Mouse (Mus musculus) spleen, adult 18-20 months (tissue): ENCODE measurements around the gene Prx.
"Not testable (repeated sequence)": the region's sequence is repeated elsewhere in the genome, so short reads cannot be mapped to it uniquely, and the experiment has no call there.

Experiments used
- DNase-seq, 2 experiments: peaks; one replicate each; pipeline ENCODE4 v3.0.0; 2022; ENCODE audit warnings: mixed read lengths in 2 of 2

Prx gene

DNA sequence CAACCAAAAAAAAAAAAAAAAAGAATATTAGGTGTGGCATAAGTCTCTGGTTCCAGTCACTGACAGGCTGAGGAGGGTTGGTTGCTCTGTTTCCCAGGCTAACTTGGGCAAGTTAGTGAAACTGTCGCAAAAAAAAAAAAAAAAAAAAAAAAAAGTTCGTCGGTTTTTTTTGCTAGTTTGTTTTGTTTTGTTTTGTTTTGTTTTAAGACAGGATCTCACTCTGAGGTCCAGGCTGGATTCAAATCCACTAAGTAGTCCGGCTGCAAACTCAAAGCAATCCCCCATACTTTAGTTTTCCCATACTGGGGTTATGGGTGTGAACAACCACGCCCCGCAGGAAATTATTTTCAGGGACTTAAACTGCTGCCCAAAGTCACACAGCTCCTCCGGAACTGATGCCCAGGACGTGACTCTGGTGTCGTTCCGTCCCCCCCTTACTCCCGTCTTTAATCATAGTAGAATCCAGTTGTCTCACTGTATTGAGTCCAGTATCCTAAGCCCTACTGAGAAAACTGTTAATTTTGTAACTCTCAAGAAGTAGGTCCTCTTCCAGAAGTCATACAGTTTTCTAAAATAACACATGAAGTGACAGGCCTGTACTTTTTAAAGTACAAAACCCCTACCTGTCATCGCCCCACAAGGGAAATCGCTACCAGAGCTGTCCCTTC is 12.9 kb upstream of the Prx start:
- DNase-seq = no peak

DNA sequence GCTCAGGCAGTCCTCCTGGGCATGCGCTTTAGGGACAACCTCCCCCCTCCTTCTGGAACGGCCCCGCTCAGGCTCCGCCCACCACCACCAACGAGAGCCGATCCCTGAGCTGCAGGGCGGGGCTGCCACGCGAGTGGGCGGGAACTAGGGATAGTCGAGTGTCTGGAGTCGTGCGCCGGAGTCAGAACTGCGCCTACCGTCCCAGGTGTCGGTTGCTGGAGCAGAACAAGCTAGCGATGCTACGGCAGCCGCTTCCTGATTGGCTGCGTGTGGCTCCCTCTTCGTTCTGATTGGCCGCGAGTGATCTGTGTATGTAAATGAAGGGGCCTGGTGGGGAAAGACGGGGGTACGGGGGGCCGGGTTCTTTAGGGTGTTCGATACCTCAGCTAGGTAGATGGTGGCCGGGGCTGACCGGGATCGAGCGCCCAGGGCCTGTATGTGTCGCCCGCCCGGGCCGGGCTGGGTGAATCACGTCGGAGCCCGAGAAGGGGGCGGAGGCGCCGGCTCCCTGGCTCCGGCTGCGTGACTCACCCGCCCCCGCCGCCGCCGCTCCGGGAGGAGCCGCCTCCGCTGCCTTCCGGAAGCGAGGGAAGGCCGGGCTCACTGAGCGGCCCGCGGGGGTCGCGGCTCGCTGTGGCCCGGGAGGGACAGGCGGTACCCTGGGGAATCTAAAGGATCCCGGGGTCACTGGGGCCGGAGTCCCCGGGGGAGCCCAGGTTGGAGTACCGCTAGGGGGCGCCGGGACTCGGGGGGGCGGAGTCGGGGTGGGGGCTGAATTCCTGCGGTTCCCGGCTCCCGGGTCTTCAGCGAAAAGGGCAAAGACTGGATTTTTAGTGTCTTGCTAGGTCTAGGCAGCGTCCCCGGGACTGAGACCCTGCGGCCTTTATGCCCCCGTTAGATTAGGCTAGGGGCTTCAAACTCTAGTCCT is 12.1 kb upstream of the Prx start, which contains the start of gene Sertad1:
Gene Sertad1, plus strand, starts transcription at position 141 of the 928 bp plus-strand sequence.
- peak; percentile 100 for DNase-seq

- DNase-seq = peak in 1 of 2 experiments; percentile 16
Measured at GRCm38 (mm10) chr7:27487740-27488268, 11.3 kb upstream of the Prx start.

- no peak for DNase-seq
Measured at GRCm38 (mm10) chr7:27489270-27489869, 9.8 kb upstream of the Prx start.

DNA sequence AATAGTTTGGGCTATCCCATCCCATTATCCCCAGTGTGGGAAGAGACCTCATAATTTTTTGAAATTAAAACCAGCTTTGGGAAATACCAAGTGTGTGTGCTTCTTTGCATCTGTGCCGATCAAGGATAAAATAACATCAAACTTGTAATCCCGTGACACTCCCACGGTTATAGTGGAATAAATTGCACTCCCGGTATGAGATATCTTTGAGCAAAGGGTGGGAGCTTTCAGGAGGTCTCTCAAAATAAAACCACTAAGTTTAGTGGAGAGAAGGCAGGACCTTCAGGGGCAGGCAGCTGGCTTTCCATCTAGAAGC is 8.9 kb upstream of the Prx start:
- no peak for DNase-seq

GRCm38 (mm10) chr7:27490543-27491329 is 8.4 kb upstream of the Prx start:
- peak; percentile 81 to 89 for DNase-seq

DNA sequence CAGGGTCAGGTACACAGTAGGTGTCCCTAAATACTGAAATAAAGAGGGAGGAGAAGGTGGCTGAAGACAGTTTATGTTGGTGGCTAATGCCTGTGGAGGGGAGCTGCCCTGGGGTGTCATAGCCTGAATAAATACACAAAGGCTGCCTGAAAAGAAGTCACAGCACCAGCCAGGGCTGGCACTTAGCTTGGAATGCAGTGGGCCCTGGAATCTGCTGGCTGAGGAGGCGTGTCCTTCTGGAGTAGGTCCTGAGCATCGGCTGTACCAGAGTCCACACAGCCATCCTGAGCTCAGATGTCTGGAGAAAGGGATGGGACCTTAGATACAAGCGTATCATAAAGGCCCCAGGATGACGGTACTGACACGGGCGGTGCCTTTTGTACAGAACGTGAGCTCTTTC is 7.3 kb upstream of the Prx start:
- DNase-seq = no peak

GRCm38 (mm10) chr7:27493022-27493421 is 6.1 kb upstream of the Prx start:
- DNase-seq = no peak

GRCm38 (mm10) chr7:27493450-27493849 is 5.7 kb upstream of the Prx start:
- no peak for DNase-seq

GRCm38 (mm10) chr7:27494659-27495367 is 4.3 kb upstream of the Prx start:
- DNase-seq = not testable (repeated sequence)

GRCm38 (mm10) chr7:27501620-27502019 is 2.5 kb downstream of the Prx start:
- DNase-seq = no peak

DNA sequence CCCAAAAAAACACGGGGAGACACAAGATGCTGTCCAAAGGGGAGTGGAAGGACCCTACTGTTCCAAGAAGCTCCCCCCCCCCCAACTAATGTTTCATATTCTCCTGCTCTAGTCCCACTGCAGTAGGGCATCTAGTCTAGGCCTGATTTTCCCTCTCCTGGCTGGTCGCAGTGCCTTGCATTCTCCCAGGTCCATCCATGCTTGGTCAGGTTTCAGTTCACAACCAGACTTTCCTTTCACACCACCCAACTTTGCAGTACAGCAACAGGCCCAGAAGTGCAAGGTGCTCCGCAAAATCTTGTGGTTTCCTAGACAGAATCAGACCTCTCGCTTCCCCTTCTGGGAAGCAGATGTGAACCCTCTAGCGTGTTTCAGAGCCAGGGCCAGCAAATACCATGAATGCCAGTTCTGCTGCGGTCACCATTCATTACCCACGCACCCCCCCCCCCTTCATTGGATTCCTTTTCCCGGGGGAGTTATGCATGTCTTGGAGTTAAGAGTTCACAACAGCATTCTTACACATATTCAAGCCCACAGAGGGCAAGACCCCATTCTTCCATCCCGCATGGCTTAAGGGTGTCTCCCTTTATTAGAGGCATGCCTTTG is 7.7 kb downstream of the Prx start:
- DNase-seq = no peak

- peak; percentile 100 for DNase-seq
Measured at GRCm38 (mm10) chr7:27507711-27508647, 8.9 kb downstream of the Prx start.

- peak; percentile 54 to 63 for DNase-seq
Measured at GRCm38 (mm10) chr7:27508648-27509005, 9.5 kb downstream of the Prx start.

DNA sequence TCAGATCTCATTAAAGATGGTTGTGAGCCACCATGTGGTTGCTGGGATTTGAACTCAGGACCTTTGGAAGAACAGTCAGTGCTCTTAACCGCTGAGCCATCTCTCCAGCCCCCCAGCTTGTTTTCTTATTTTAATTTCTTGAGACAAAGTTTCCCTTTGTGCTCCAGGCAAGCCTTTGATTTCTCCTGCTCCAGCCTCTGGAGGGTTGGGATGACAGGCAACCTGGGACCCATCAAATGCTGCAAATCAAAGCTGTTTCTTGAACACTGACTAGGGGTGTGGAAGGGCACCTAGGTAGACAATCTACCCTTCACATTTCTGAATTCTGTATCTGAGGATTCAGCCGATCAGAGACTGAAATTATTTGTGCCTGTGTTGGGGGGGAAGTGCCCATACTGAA is 11.7 kb downstream of the Prx start:
- DNase-seq = no peak

DNA sequence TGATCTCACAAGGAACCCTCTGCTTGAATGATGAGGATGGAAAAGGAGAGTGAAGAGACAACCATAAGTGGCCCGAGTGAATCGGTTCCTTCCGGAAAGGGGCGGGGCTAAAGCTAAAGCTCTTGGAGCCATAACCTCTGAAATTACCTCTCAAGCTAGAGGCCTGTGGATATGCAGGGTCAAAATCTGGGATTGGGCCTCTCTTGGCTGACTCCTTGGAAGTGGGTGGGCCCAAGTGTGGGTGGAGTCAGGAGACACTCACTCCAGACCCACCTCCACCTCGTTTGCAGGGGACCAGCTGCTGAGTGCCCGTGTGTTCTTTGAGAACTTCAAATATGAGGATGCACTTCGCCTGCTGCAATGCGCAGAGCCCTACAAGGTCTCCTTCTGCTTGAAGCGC is 15.8 kb downstream of the Prx start:
- no peak for DNase-seq

- DNase-seq = no peak
Measured at GRCm38 (mm10) chr7:27518314-27518713, 19.2 kb downstream of the Prx start.

- DNase-seq = no peak
Measured at GRCm38 (mm10) chr7:27520104-27520503, 21.0 kb downstream of the Prx start.

DNA sequence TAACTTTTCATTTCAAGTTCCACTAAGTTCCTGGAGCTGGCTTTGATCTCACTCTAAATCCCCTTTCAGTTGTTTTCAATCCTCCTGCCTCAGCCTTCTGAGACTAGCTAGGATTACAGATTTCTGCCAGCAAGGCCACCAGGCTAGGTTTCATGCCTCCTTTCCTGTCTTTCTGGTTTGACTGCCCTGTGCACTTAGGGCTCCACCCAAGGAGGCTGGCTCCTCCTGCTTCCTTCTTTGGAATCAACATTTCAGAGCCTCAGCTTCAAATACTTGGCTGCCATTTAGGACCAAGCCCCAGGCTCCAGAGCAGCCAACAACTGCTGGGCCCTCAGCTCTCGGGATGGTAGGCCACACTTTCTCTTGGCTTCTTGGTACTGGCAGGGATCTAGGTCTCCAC is 21.5 kb downstream of the Prx start:
- no peak for DNase-seq

DNA sequence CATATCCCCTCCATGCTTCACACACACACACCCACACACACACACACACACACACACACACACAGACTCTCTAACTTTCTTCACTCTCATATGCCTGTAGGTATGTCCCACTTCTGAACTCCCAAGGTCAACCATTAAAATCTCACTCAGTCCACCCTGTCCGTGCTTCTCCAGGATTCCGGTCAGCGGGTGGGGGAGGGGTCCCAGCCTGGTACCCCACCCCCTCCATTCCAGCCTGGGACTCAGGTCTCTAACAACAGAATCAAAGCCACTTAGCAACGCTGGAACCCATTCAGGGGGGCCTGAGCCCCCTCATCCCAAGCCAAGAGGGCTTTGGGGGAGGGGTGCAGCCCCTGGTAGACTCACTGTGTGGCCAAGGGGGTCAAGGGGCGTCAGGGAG is 23.8 kb downstream of the Prx start, which contains the start of gene Hipk4:
Gene Hipk4, plus strand, starts transcription at position 301 of the 400 bp plus-strand sequence.
- no peak for DNase-seq
